Mouse (Mus musculus): ENCODE results near the gene Tet1. TPM values are rescaled to one million over a fixed set of nuclear protein-coding genes. Genes with fewer than 3 reads are reported as not detected.

Tet1 gene
- polyA plus RNA-seq, 1 experiment, result 0.11 TPM

GRCm38 (mm10) chr10:62847069-62847626 is 61.6 kb downstream of the Tet1 start:
- no peaks in the 10 kb centered on the region for H3K27me3 ChIP-seq (ENCODE audit: control insufficient read depth, insufficient read depth, low read length)
- TF ChIP-seq POLR2A (IDR thresholded peaks at IDR 0.05; ENCODE audit: control insufficient read depth, low read depth, low read length) (no peak), CTCF (IDR thresholded peaks at IDR 0.05; ENCODE audit: control insufficient read depth, insufficient read depth, insufficient replicate concordance, low read depth, low read length) (no peak)

DNA sequence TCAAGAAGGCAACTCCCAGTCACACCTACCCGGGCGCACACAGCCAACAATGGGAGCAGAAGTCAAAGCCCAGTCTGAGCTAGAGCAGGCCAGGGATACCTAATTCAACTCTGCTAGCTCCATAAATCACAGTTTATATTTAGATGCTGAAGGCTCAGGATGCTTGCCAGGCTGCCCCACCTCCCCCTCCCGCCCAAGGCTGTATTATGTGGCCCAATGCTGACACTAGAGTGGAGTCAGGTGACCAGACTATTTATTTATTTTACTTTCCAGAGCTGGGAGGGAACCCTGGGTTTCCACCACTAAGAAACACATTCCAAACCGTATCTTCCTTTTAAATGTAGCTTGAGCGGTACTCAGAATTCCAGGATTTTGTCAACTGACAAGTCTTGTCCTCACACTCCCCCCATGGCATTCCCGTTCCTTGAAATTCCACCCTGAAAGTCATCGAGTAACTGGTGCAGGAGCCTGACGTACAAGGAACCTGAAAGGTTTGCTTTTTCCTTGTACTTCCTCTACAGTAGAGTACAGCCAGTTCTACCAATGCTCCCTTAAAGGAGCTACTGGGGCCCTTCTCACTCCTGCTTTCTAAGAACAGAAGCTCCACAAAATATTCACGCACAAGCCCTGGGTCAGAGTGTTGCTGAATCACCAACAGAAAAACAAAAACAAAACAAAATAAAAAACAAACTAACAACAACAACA is 64.9 kb downstream of the Tet1 start:
- Histone ChIP-seq H3K27ac (ENCODE audit: control insufficient read depth, insufficient read depth, low read depth, low read length) (no peak overlapping the region), H3K4me3 (ENCODE audit: control insufficient read depth, low read depth, low read length) (no peak overlapping the region), H3K27me3 (ENCODE audit: control insufficient read depth, insufficient read depth, low read length) (no peaks in the 10 kb centered on the region), H3K36me3 (ENCODE audit: control insufficient read depth, insufficient read depth, low read length) (no peaks in the 10 kb centered on the region), H3K4me1 (ENCODE audit: control insufficient read depth, insufficient read depth, low read length) (peaks cover 5% of the 10 kb centered on the region)
- TF ChIP-seq CTCF (IDR thresholded peaks at IDR 0.05; ENCODE audit: control insufficient read depth, insufficient read depth, insufficient replicate concordance, low read depth, low read length), result no peak
- no peak for TF ChIP-seq POLR2A (IDR thresholded peaks at IDR 0.05; ENCODE audit: control insufficient read depth, low read depth, low read length)

More at GRCm38 (mm10) chr10:62847069-62847626, 61.6 kb downstream of the Tet1 start:
- peaks cover 5% of the 10 kb centered on the region for H3K4me1 ChIP-seq (ENCODE audit: control insufficient read depth, insufficient read depth, low read length)
- no peak overlapping the region for H3K27ac ChIP-seq (ENCODE audit: control insufficient read depth, insufficient read depth, low read depth, low read length)
- H3K36me3 ChIP-seq (ENCODE audit: control insufficient read depth, insufficient read depth, low read length), result no peaks in the 10 kb centered on the region
- H3K4me3 ChIP-seq (ENCODE audit: control insufficient read depth, low read depth, low read length), result no peak overlapping the region

DNA sequence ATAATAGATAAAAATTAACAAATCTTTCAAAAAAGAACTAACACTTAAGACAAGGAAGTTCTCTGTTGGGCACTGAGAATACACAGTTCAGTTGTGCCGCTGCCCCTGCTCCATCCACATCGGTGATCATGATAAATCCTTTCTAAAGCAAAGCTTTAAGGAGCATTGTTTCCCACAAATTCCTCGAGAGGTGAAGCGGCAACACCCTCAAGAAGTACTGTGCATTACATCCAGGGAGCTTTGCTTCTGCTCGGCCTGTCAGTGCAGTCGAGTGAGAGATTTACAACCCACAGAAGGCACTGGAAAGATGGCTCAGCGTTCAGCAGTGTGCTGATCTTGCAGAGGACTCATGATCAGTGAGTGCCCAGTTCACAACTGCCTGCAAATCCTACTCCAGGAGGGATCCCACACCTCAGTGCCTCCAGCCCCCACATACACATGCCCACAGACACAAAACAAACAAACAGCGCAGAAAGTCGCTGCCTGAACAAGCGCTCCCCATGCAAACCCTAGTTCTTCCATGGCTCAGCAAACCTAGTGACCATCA is 66.8 kb downstream of the Tet1 start:
- Histone ChIP-seq H3K4me1 (ENCODE audit: control insufficient read depth, insufficient read depth, low read length) (peaks cover 5% of the 10 kb centered on the region), H3K27ac (ENCODE audit: control insufficient read depth, insufficient read depth, low read depth, low read length) (no peak overlapping the region), H3K4me3 (ENCODE audit: control insufficient read depth, low read depth, low read length) (no peak overlapping the region), H3K27me3 (ENCODE audit: control insufficient read depth, insufficient read depth, low read length) (no peaks in the 10 kb centered on the region), H3K36me3 (ENCODE audit: control insufficient read depth, insufficient read depth, low read length) (no peaks in the 10 kb centered on the region)
- TF ChIP-seq POLR2A (IDR thresholded peaks at IDR 0.05; ENCODE audit: control insufficient read depth, low read depth, low read length), result no peak
- no peak for TF ChIP-seq CTCF (IDR thresholded peaks at IDR 0.05; ENCODE audit: control insufficient read depth, insufficient read depth, insufficient replicate concordance, low read depth, low read length)

- no peak overlapping the region for H3K4me3 ChIP-seq (ENCODE audit: control insufficient read depth, low read depth, low read length)
- no peak for TF ChIP-seq CTCF (IDR thresholded peaks at IDR 0.05; ENCODE audit: control insufficient read depth, insufficient read depth, insufficient replicate concordance, low read depth, low read length)
- no peak for TF ChIP-seq POLR2A (IDR thresholded peaks at IDR 0.05; ENCODE audit: control insufficient read depth, low read depth, low read length)
- H3K27me3 ChIP-seq (ENCODE audit: control insufficient read depth, insufficient read depth, low read length), result no peaks in the 10 kb centered on the region
- no peak overlapping the region for H3K27ac ChIP-seq (ENCODE audit: control insufficient read depth, insufficient read depth, low read depth, low read length)
- H3K4me1 ChIP-seq (ENCODE audit: control insufficient read depth, insufficient read depth, low read length), result peaks cover 5% of the 10 kb centered on the region
- H3K36me3 ChIP-seq (ENCODE audit: control insufficient read depth, insufficient read depth, low read length), result no peaks in the 10 kb centered on the region
Measured at GRCm38 (mm10) chr10:62840687-62841086, 68.1 kb downstream of the Tet1 start.

DNA sequence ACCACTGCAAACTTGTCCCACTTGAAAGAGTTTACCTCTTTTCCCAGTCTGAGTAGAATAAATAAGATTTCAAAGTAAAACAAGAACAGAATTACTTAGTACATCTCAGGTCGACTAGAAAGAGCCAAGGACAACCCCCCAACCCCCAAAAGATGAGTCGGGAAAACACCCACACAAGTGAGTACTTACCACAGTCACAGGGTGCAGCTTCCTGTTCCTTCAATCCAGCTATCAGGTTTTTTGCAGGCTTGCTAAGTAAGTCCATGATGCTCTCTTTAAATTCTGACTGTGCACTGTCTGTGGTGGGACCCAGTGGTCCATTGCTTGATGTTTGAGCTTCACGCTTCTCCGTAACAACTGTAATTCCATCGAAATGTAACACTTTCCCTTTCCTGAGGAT is 70.8 kb downstream of the Tet1 start:
- H3K4me3 ChIP-seq (ENCODE audit: control insufficient read depth, low read depth, low read length), result no peak overlapping the region
- no peaks in the 10 kb centered on the region for H3K4me1 ChIP-seq (ENCODE audit: control insufficient read depth, insufficient read depth, low read length)
- H3K36me3 ChIP-seq (ENCODE audit: control insufficient read depth, insufficient read depth, low read length), result no peaks in the 10 kb centered on the region
- no peak for TF ChIP-seq CTCF (IDR thresholded peaks at IDR 0.05; ENCODE audit: control insufficient read depth, insufficient read depth, insufficient replicate concordance, low read depth, low read length)
- TF ChIP-seq POLR2A (IDR thresholded peaks at IDR 0.05; ENCODE audit: control insufficient read depth, low read depth, low read length), result no peak
- no peak overlapping the region for H3K27ac ChIP-seq (ENCODE audit: control insufficient read depth, insufficient read depth, low read depth, low read length)
- no peaks in the 10 kb centered on the region for H3K27me3 ChIP-seq (ENCODE audit: control insufficient read depth, insufficient read depth, low read length)

DNA sequence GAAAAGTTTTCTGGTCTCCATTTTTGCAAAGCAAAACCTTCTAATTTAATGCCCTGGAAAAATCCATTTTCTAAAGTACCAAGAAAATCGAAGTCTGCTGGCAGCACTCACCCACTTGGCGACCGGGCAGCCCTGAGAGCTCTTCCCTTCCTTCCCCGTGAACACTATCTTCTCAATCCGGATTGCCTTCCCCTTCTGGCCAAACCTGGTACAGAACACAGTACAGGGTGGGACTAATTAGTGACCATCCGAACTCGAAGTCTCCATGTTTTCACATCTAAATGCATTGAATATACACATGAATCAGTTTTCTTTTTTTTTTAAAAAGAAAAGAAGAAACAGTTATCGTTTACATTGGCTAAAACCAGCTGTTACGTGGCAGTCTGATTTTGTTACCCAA is 76.0 kb downstream of the Tet1 start:
- Histone ChIP-seq H3K4me3 (ENCODE audit: control insufficient read depth, low read depth, low read length) (no peak overlapping the region), H3K36me3 (ENCODE audit: control insufficient read depth, insufficient read depth, low read length) (no peaks in the 10 kb centered on the region), H3K4me1 (ENCODE audit: control insufficient read depth, insufficient read depth, low read length) (peaks cover 2% of the 10 kb centered on the region; the same call in 1 of the 2 replicates), H3K27ac (ENCODE audit: control insufficient read depth, insufficient read depth, low read depth, low read length) (no peak overlapping the region), H3K27me3 (ENCODE audit: control insufficient read depth, insufficient read depth, low read length) (no peaks in the 10 kb centered on the region)
- TF ChIP-seq CTCF (IDR thresholded peaks at IDR 0.05; ENCODE audit: control insufficient read depth, insufficient read depth, insufficient replicate concordance, low read depth, low read length) (no peak), POLR2A (IDR thresholded peaks at IDR 0.05; ENCODE audit: control insufficient read depth, low read depth, low read length) (no peak)

DNA sequence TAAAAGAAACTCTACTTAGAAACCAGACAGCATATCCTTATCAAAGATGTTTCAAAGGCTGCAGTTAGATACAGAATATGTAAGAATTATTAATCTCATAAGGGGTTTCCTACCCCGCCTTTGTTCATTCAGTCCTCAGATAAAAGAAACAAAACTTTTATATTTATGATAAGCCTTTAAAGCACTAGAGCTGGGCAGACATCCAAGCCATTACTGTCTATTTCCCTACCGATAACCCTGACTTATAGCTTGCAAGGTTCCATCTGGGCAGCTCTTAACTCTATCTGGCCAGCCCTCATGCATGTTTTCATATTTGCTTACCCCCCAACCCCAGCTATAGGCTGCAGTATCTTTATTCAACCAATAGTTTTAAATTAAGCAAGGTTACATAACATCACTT is 77.2 kb downstream of the Tet1 start:
- H3K36me3 ChIP-seq (ENCODE audit: control insufficient read depth, insufficient read depth, low read length), result no peaks in the 10 kb centered on the region
- no peaks in the 10 kb centered on the region for H3K27me3 ChIP-seq (ENCODE audit: control insufficient read depth, insufficient read depth, low read length)
- peaks cover 2% of the 10 kb centered on the region; the same call in 1 of the 2 replicates for H3K4me1 ChIP-seq (ENCODE audit: control insufficient read depth, insufficient read depth, low read length)
- no peak for TF ChIP-seq CTCF (IDR thresholded peaks at IDR 0.05; ENCODE audit: control insufficient read depth, insufficient read depth, insufficient replicate concordance, low read depth, low read length)
- H3K27ac ChIP-seq (ENCODE audit: control insufficient read depth, insufficient read depth, low read depth, low read length), result no peak overlapping the region
- H3K4me3 ChIP-seq (ENCODE audit: control insufficient read depth, low read depth, low read length), result no peak overlapping the region

All from testis, adult 2 months (tissue).